Mouse (Mus musculus) olfactory bulb, adult 2 months (tissue): ENCODE results near the gene Tada2b.

Source experiments
- CTCF ChIP-seq: fragments of 200-500 bp; IDR thresholded peaks from 2 replicates; pipeline ENCODE4 v1.5.1; 2012; ENCODE audit warnings: low read depth, mild to moderate bottlenecking, low read length, moderate library complexity; ENCODE audit not compliant: insufficient read depth
- POLR2A ChIP-seq: fragments of 200-500 bp; IDR thresholded peaks from 2 replicates; pipeline ENCODE4 v1.6.1; 2012; ENCODE audit warnings: mild to moderate bottlenecking, low read depth, low read length, moderate library complexity; ENCODE audit not compliant: insufficient read depth

- TF ChIP-seq POLR2A (no peak), CTCF (no peak)
Measured at GRCm38 (mm10) chr5:36449710-36450358, 34.3 kb downstream of the Tada2b start.
